Mouse (Mus musculus): ENCODE results near the gene Gm16181. TPM values are rescaled to one million over a fixed set of nuclear protein-coding genes. Genes with fewer than 3 reads are reported as not detected.
"Not testable (repeated sequence)": the region's sequence is repeated elsewhere in the genome, so short reads cannot be mapped to it uniquely, and the experiment has no call there.

The Gm16181 gene
- polyA plus RNA-seq, 1 experiment from 2014 or later, result 0.46 TPM

DNA sequence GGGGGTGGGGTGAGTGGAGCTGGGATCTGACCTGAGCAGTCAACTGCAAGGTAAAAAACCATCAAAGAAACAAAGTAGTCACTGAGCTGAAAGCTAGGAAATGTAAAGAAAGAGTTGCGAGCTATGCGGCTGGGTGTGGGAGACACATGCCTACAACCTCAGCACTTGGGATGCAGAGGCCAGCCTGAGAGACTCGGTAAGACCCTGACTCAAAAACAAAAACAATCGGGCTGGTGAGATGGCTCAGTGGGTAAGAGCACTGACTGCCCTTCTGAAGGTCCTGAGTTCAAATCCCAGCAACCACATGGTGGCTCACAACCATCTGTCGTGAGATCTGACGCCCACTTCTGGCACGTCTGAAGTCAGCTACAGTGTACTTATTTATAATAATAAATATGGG, 13.5 kb downstream of the Gm16181 start:
- not testable (repeated sequence) for H3K27me3 ChIP-seq (replicated peaks; ENCODE audit: control insufficient read depth, insufficient read depth, low read length); ATAC-seq; H3K36me3 ChIP-seq (ENCODE audit: control insufficient read depth, insufficient read depth, low read length); H3K9me3 ChIP-seq (ENCODE audit: control insufficient read depth, low read length)
- H3K27ac ChIP-seq (ENCODE audit: low read length), result peak overlapping the region; percentile 78
- peaks cover 29% of the 10 kb centered on the region for H3K4me1 ChIP-seq (ENCODE audit: control insufficient read depth, insufficient read depth, low read length)
- H3K4me2 ChIP-seq (ENCODE audit: low read depth, low read length), result peak overlapping the region; percentile 86
- WGBS, result 73% methylated on average over 7 of the region's 7 CpGs
- H3K9ac ChIP-seq (ENCODE audit: low read depth, low read length), result peak overlapping the region; percentile 49; the same call in 1 of the 2 replicates
- H3K4me3 ChIP-seq (ENCODE audit: low read length), result peak overlapping the region; percentile 31

DNA sequence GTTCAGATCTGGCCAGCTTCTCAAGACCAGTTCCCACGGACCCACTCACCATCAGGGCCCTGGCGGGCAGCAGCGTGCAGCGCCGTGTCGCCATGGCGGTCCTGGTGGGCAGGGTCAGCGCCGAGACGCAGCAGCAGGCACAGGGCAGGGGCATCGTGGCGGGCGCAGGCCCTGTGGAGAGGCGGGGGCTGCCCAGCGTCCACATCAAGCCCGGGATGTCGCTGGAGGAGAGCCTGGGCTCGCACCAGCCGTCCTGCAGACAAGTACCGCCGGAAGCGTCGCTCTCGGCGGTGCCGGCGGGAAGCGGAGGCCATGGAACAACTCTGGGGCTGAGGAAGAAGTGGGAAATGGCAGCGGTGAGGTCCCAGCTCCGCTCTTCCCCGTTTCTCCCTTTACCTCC, 14.3 kb downstream of the Gm16181 start:
- ATAC-seq, result peak; percentile 13

DNA sequence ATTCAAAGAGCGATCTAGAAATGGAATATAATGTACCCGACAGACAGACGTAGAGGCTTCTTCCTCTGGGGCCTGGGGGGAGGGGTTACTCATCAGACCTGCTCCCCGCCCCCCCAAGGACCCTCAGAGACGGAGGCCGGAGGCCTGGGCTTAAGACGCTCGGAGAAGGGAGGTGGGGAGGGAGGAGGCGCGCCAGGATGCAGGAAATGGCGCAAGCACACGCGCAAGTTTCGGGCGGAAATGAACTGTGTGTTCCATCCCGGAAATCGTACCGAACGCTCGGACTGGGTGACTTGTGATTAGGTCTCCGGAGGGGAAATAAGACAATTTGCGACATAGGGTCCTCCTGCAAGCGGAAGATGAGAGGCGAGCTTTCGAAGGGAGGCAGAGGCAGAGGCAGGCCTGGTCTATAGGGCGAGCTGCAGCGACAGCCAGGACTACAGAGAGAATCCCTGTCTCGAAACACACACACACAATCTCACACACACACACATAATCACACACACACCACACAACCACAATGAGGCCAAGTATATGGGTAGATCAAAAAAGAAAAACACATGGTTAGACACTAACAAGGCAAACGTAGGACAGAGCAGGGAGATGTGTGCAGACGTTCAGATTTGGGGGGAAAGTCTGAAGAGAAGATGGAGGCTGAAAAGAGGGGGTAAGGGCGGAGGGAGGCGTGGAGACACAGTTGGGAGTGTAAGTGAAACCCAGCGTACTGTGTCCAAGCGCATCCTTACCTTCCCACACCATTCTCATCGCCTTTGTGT, 15.2 kb downstream of the Gm16181 start, which contains the start of gene Nfkbil1:
Nfkbil1 (minus strand) TSS at position 179 of the 776 bp plus-strand sequence.
- Histone ChIP-seq H3K36me3 (ENCODE audit: control insufficient read depth, insufficient read depth, low read length) (no peaks in the 10 kb centered on the region), H3K27ac (ENCODE audit: low read length) (peak within 1 kb of the TSS; percentile 99), H3K4me2 (ENCODE audit: low read depth, low read length) (peak within 1 kb of the TSS; percentile 86), H3K4me3 (ENCODE audit: low read length) (peak within 1 kb of the TSS; percentile 75), H3K9ac (ENCODE audit: low read depth, low read length) (peak within 1 kb of the TSS; percentile 95), H3K4me1 (ENCODE audit: control insufficient read depth, insufficient read depth, low read length) (peaks cover 33% of the 10 kb centered on the region), H3K27me3 (replicated peaks; ENCODE audit: control insufficient read depth, insufficient read depth, low read length) (no peaks in the 10 kb centered on the region), H3K9me3 (ENCODE audit: control insufficient read depth, low read length) (no peaks in the 10 kb centered on the region)
- ATAC-seq, result peak; percentile 85
- under 1% methylated on average over 35 of the region's 35 CpGs for WGBS

More for the DNA sequence above, 14.3 kb downstream of the Gm16181 start:
- Histone ChIP-seq H3K4me2 (ENCODE audit: low read depth, low read length) (peak overlapping the region; percentile 86), H3K4me3 (ENCODE audit: low read length) (peak overlapping the region; percentile 75), H3K4me1 (ENCODE audit: control insufficient read depth, insufficient read depth, low read length) (peaks cover 29% of the 10 kb centered on the region), H3K27me3 (replicated peaks; ENCODE audit: control insufficient read depth, insufficient read depth, low read length) (no peaks in the 10 kb centered on the region), H3K9ac (ENCODE audit: low read depth, low read length) (peak overlapping the region; percentile 95), H3K27ac (ENCODE audit: low read length) (peak overlapping the region; percentile 99), H3K36me3 (ENCODE audit: control insufficient read depth, insufficient read depth, low read length) (no peaks in the 10 kb centered on the region), H3K9me3 (ENCODE audit: control insufficient read depth, low read length) (no peaks in the 10 kb centered on the region)
- WGBS, result 4% methylated on average over 31 of the region's 31 CpGs

DNA sequence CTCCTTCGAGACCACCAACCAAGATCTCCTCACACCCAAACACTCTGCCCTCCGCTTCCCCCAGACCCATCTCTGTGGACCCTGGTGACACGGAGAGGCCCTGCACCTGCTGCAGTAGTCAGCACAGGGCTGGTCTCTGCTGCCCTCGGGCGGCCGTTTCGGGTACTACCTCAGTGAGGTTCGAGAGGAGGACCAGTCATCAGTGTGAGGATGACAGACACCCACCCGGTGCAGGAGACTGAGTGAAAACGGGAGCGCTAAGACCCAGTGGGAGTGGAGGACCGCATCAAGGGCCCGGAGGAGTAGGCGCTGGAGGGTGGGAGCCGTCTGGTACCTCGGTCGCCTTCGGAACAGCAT, 15.7 kb downstream of the Gm16181 start:
- peak; percentile 63 for ATAC-seq
- no peaks in the 10 kb centered on the region for H3K9me3 ChIP-seq (ENCODE audit: control insufficient read depth, low read length)
- WGBS, result 2% methylated on average over 18 of the region's 18 CpGs
- H3K27ac ChIP-seq (ENCODE audit: low read length), result peak overlapping the region; percentile 99
- H3K9ac ChIP-seq (ENCODE audit: low read depth, low read length), result peak overlapping the region; percentile 95
- H3K4me3 ChIP-seq (ENCODE audit: low read length), result peak overlapping the region; percentile 75
- no peaks in the 10 kb centered on the region for H3K27me3 ChIP-seq (replicated peaks; ENCODE audit: control insufficient read depth, insufficient read depth, low read length)
- peak overlapping the region; percentile 86 for H3K4me2 ChIP-seq (ENCODE audit: low read depth, low read length)
- peaks cover 36% of the 10 kb centered on the region for H3K4me1 ChIP-seq (ENCODE audit: control insufficient read depth, insufficient read depth, low read length)
- H3K36me3 ChIP-seq (ENCODE audit: control insufficient read depth, insufficient read depth, low read length), result no peaks in the 10 kb centered on the region

DNA sequence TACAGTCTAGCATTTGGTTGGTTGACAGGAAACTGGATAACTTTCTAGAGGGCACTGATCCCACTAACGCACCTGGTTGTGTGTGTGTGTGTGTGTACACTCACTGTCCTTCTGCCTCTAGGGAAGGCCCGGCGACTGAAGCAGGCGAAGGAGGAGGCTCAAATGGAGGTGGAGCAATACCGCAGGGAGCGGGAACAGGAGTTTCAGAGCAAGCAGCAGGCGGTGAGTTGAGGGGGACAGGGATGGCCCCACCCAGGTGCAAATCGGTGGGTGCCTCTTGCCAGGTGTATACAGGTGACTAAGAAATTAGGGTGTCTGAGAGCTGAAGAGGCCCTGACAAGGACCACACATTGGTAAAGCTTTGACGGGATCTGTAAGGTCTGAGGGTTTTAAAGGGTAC, 16.4 kb downstream of the Gm16181 start:
- Histone ChIP-seq H3K27me3 (replicated peaks; ENCODE audit: control insufficient read depth, insufficient read depth, low read length) (no peaks in the 10 kb centered on the region), H3K4me2 (ENCODE audit: low read depth, low read length) (no peak overlapping the region), H3K9ac (ENCODE audit: low read depth, low read length) (peak overlapping the region; percentile 95; the same call in 1 of the 2 replicates), H3K4me3 (ENCODE audit: low read length) (no peak overlapping the region), H3K9me3 (ENCODE audit: control insufficient read depth, low read length) (no peaks in the 10 kb centered on the region), H3K36me3 (ENCODE audit: control insufficient read depth, insufficient read depth, low read length) (no peaks in the 10 kb centered on the region), H3K4me1 (ENCODE audit: control insufficient read depth, insufficient read depth, low read length) (peaks cover 32% of the 10 kb centered on the region), H3K27ac (ENCODE audit: low read length) (no peak overlapping the region)
- WGBS, result 76% methylated on average over 9 of the region's 9 CpGs
- no peak for ATAC-seq

DNA sequence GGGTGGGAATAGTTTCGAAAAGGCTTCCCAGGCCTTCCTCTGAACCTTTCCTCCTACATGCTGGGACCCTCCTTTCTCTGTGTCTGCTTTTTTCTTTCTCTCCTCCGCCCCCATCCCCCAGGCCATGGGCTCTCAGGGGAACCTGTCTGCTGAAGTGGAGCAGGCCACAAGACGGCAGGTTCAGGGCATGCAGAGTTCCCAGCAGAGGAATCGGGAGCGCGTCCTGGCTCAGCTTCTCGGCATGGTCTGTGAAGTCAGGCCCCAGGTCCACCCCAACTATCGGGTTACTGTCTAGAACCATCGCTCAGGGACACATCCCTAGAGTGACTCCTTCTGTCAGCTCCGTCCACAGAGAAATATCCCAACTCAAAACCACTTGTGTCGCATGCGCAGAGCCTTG, 16.9 kb downstream of the Gm16181 start:
- H3K9ac ChIP-seq (ENCODE audit: low read depth, low read length), result no peak overlapping the region
- no peak for ATAC-seq
- no peaks in the 10 kb centered on the region for H3K27me3 ChIP-seq (replicated peaks; ENCODE audit: control insufficient read depth, insufficient read depth, low read length)
- no peak overlapping the region for H3K27ac ChIP-seq (ENCODE audit: low read length)
- no peaks in the 10 kb centered on the region for H3K36me3 ChIP-seq (ENCODE audit: control insufficient read depth, insufficient read depth, low read length)
- H3K4me1 ChIP-seq (ENCODE audit: control insufficient read depth, insufficient read depth, low read length), result peaks cover 28% of the 10 kb centered on the region
- no peaks in the 10 kb centered on the region for H3K9me3 ChIP-seq (ENCODE audit: control insufficient read depth, low read length)
- 87% methylated on average over 12 of the region's 12 CpGs for WGBS
- H3K4me2 ChIP-seq (ENCODE audit: low read depth, low read length), result no peak overlapping the region
- no peak overlapping the region for H3K4me3 ChIP-seq (ENCODE audit: low read length)

DNA sequence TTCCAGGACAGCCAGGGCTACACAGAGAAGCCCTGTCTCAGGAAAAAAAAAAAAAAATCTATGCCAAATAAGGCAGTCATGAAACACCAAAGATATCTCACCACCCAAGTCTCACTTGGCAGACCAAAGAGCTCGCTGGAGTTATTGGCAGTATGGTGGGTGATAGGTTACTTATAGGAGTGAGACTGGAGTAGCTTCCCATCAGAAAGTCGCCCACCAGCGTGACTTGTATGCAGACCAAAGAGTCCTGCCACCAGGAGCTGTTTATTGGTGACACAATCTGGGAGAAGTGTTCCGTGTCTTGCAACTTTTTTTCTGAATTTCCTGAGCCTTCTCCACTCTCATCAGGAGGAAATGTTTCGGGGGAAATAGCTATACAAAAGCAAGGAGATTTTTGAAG, 19.1 kb downstream of the Gm16181 start:
- H3K27ac ChIP-seq (ENCODE audit: low read length), result no peak overlapping the region
- H3K9ac ChIP-seq (ENCODE audit: low read depth, low read length), result no peak overlapping the region
- H3K27me3 ChIP-seq (replicated peaks; ENCODE audit: control insufficient read depth, insufficient read depth, low read length), result no peaks in the 10 kb centered on the region
- no peaks in the 10 kb centered on the region for H3K9me3 ChIP-seq (ENCODE audit: control insufficient read depth, low read length)
- H3K4me1 ChIP-seq (ENCODE audit: control insufficient read depth, insufficient read depth, low read length), result peaks cover 24% of the 10 kb centered on the region
- WGBS, result 80% methylated on average over 5 of the region's 5 CpGs
- no peak overlapping the region for H3K4me3 ChIP-seq (ENCODE audit: low read length)
- peaks cover 10% of the 10 kb centered on the region for H3K36me3 ChIP-seq (ENCODE audit: control insufficient read depth, insufficient read depth, low read length)
- no peak overlapping the region for H3K4me2 ChIP-seq (ENCODE audit: low read depth, low read length)
- ATAC-seq, result no peak

DNA sequence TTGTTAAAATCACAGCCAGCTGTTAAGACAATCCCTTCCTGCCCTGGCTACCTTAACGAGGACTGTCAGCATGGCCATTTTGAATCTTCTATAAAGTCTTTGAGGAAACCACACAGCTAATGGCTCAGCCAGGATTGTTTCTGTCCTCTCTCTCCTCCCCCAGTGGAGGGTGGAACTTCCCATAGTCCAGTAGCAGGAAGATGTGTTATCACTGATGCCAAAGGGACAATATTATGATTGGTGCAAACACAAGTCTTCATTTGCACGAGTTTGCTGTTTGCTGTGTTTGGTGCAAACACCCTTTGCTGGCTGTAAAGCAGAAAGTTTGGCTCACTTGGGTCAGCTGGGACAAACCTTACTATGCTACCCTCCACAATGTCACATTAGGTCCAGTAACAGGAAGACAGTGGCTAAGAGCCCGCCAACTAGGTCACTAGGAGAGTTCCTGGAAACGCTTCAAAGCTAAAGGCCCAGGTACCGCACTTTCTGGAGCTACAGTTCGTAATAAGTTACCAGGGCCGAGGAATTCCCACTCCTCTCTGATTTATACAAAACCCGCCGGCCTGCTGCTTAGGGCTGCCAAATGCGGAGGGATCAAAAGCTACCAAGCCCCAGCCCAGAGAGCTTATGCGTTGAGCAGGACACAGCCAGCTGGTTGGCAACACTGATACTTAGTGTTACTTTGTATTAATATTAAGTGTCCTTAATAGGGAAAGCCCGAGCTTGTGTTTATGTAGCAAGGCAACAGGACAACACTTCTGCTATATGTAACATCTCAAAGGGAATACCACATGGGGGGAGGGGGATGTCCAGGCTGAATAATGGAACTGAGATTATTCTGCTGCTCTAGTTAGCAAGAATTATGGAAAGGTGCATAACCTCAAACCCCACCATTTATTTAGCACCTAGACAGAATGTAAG, 20.0 kb downstream of the Gm16181 start:
- H3K27me3 ChIP-seq (replicated peaks; ENCODE audit: control insufficient read depth, insufficient read depth, low read length), result no peaks in the 10 kb centered on the region
- H3K4me3 ChIP-seq (ENCODE audit: low read length), result peak overlapping the region; percentile 83
- H3K9me3 ChIP-seq (ENCODE audit: control insufficient read depth, low read length), result no peaks in the 10 kb centered on the region
- H3K36me3 ChIP-seq (ENCODE audit: control insufficient read depth, insufficient read depth, low read length), result peaks cover 17% of the 10 kb centered on the region
- H3K4me2 ChIP-seq (ENCODE audit: low read depth, low read length), result peak overlapping the region; percentile 60
- no peak for ATAC-seq
- peaks cover 33% of the 10 kb centered on the region for H3K4me1 ChIP-seq (ENCODE audit: control insufficient read depth, insufficient read depth, low read length)
- H3K27ac ChIP-seq (ENCODE audit: low read length), result peak overlapping the region; percentile 99
- 25% methylated on average over 12 of the region's 12 CpGs for WGBS
- H3K9ac ChIP-seq (ENCODE audit: low read depth, low read length), result peak overlapping the region; percentile 72

DNA sequence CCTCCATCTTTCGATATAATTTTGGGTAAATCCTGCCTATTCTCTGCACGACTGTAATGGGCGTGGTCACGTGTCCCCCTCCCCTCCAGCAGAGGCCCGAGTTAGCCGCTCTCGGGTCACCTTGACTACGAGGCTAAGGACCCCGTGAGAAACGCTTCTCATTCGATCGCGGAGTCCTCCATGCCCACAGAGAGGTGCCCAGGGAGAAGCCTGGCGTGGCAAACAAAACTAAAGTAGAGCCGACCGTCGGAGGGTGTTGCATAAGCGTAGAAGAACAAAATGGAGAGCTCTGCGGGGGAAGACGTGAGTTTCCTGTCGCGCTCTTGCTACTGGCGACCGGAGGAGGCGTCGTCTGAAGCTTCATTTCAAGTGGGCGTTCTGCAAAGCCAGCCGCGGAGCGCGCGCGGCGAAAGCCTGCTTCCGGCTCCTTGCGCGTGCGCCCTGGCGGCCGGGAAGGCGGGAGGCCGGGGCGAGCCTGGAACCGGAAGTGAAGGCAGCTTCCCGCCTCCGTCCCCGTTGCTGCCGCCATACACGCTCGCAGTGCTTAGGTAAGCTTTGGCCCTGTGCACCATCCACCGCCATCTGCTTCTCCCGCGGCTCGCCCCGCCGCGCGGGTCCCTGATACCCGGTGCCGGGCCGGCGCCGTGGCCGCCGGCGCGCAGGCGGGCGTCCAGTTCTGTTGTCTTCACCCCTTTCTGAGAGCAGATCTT, 20.8 kb downstream of the Gm16181 start, which contains the start of gene Ddx39b:
Ddx39b (plus strand) TSS at position 442 of the 710 bp plus-strand sequence.
- Histone ChIP-seq H3K36me3 (ENCODE audit: control insufficient read depth, insufficient read depth, low read length) (peaks cover 26% of the 10 kb centered on the region), H3K27me3 (replicated peaks; ENCODE audit: control insufficient read depth, insufficient read depth, low read length) (no peaks in the 10 kb centered on the region), H3K4me1 (ENCODE audit: control insufficient read depth, insufficient read depth, low read length) (peaks cover 40% of the 10 kb centered on the region), H3K9me3 (ENCODE audit: control insufficient read depth, low read length) (no peaks in the 10 kb centered on the region), H3K9ac (ENCODE audit: low read depth, low read length) (peak within 1 kb of the TSS; percentile 99), H3K4me3 (ENCODE audit: low read length) (peak within 1 kb of the TSS; percentile 83), H3K27ac (ENCODE audit: low read length) (peak within 1 kb of the TSS; percentile 99), H3K4me2 (ENCODE audit: low read depth, low read length) (peak within 1 kb of the TSS; percentile 93)
- under 1% methylated on average over 65 of the region's 69 CpGs for WGBS
- ATAC-seq, result peak; percentile 90
